Mouse (Mus musculus) heart, embryonic 16.5 days (tissue): ENCODE results near the gene Dok5. TPM values are rescaled to one million over a fixed set of nuclear protein-coding genes. Genes with fewer than 3 reads are reported as not detected.

Experiments
- ATAC-seq: fragments of 200-750 bp; cut with Nextera tagmentation; replicated peaks from 2 replicates; pipeline ENCODE4 v1.8.0; 2017; ENCODE audit warnings: moderate number of reproducible peaks; ENCODE audit not compliant: insufficient read depth, low FRiP score; ENCODE audit errors: extremely low read depth
- H3K27ac ChIP-seq: fragments of 300-500 bp; sonication (generic); 2 replicates; pipeline ENCODE4 v1.5.1; 2014; ENCODE audit warnings: mild to moderate bottlenecking, low read length, control low read depth, moderate library complexity
- H3K27me3 ChIP-seq: fragments of 300-500 bp; sonication (generic); 2 replicates; pipeline ENCODE4 v1.6.1; 2014; ENCODE audit warnings: low read length, mixed read lengths; ENCODE audit not compliant: control insufficient read depth, insufficient read depth
- H3K36me3 ChIP-seq: fragments of 300-500 bp; sonication (generic); 2 replicates; pipeline ENCODE4 v1.6.1; 2014; ENCODE audit not compliant: control insufficient read depth, insufficient read depth
- H3K4me1 ChIP-seq: fragments of 300-500 bp; sonication (generic); 2 replicates; pipeline ENCODE4 v1.6.1; 2014; ENCODE audit warnings: low read length, mixed read lengths; ENCODE audit not compliant: control insufficient read depth, insufficient read depth
- H3K4me2 ChIP-seq: fragments of 300-500 bp; sonication (generic); 2 replicates; pipeline ENCODE4 v1.6.1; 2014; ENCODE audit warnings: low read depth, mild to moderate bottlenecking, control low read depth, low read length
- H3K4me3 ChIP-seq: fragments of 300-500 bp; sonication (generic); 2 replicates; pipeline ENCODE4 v1.5.1; 2014; ENCODE audit warnings: mild to moderate bottlenecking, control low read depth, low read length
- H3K9ac ChIP-seq: fragments of 300-500 bp; sonication (generic); 2 replicates; pipeline ENCODE4 v1.6.1; 2014; ENCODE audit warnings: low read length, control low read depth
- H3K9me3 ChIP-seq: fragments of 300-500 bp; sonication (generic); replicated peaks from 2 replicates; pipeline ENCODE4 v1.6.1; 2016; ENCODE audit warnings: low read length; ENCODE audit not compliant: control insufficient read depth
- WGBS: fragments of 180-500 bp; shearing (Covaris S2); extraction: QIAGEN DNeasy Blood & Tissue Kit; methylation state at CpG from one replicate; pipeline ENCODE4 v1.1.7; 2014; 5-methylcytosine and 5-hydroxymethylcytosine counted together
- polyA plus RNA-seq: library from polyadenylated mRNA; unstranded; fragments of >200 nt; fragmentation: Nextera tagmentation; extraction: Ambion mirVana; gene quantifications from 2 replicates; pipeline ENCODE4 v1.2.1, GENCODE M21; 2015

Gene Dok5
- polyA plus RNA-seq, 1 experiment from 2014 or later: 6.1 TPM

DNA sequence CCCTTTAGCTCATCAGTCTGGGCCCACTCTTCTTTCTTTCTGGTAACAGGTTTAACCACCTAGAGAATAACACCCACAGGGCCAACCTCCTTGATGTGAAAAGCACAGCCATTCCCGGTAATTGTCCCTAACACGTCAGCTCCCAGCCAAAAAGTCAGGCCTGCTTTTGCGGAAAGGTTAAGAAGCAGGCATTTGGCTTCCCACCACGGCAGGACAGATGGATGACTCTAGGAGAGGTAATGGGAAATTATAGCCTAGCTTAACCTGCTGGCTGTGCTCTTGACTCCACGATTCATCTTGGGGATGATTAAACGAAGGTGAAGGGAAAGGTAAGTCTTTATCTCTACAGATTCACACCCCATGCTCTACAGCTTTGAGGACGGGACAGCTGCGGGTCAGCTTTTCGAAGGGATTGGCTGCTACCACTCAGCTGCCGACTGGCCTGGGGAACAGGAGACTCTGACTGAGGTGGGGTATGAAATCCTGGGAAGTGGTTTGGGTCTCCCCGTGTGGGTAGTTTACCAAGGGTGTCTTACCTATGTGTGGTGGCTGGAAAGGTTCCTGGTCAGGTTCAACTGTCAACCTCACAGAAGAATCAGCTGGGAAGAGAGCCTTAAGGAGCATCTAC, 18.8 kb upstream of the Dok5 start:
- Histone ChIP-seq H3K4me2 (no peak overlapping the region), H3K4me3 (no peak overlapping the region), H3K27me3 (no peaks in the 10 kb centered on the region), H3K27ac (no peak overlapping the region), H3K4me1 (0 out of 2 replicates have a peak, but pooled peaks cover 2% of the 10 kb centered on the region), H3K9me3 (no peaks in the 10 kb centered on the region), H3K9ac (no peak overlapping the region), H3K36me3 (no peaks in the 10 kb centered on the region)
- no peak for ATAC-seq
- 74% methylated on average over 11 of the region's 11 CpGs for WGBS

DNA sequence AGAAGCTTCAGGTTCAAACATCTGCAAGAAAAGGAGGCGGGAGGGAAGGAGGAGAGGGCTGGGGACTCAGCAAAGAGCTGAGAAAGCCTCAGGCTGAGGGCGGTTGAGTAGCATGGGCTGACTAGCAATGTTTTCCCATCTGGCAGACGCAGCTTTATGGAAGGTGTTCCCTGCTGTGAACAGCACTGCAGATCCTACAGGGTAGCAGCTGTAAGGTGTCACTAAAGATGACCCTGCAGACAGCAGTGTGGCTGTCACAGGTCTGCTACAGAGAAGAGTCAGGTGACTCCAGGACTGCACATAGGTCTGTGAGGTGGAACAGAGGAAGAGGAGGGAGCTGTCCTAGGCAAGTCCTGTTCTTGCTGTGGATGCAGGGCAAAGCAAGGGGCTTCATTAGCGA, 11.2 kb upstream of the Dok5 start:
- Histone ChIP-seq H3K4me3 (no peak overlapping the region), H3K36me3 (no peaks in the 10 kb centered on the region)
- 48% methylated on average over 4 of the region's 4 CpGs for WGBS

DNA sequence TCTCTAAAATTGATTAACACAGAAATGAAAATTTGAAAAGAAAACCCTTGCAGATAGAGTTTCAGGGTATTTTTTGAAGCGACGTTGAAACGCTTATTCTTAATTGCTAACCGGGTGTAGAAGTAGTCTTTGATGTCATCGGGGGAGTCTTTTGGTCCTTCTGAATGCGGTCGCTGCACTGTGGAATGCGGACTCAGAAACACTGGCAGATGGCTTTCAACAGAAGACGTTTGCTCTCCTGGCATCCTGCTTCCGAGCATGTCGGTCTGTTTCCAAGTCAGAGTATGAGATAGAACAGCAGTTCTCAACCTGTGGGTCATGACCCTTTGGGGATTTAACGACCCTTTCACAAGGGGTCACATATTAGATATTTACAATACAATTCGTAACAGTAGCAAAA, 7.5 kb upstream of the Dok5 start:
- Histone ChIP-seq H3K27me3 (no peaks in the 10 kb centered on the region), H3K4me2 (no peak overlapping the region), H3K9ac (no peak overlapping the region), H3K4me3 (no peak overlapping the region), H3K27ac (no peak overlapping the region), H3K4me1 (no peaks in the 10 kb centered on the region), H3K9me3 (no peaks in the 10 kb centered on the region; the same call in 1 of the 2 replicates), H3K36me3 (no peaks in the 10 kb centered on the region)
- ATAC-seq: no peak
- 64% methylated on average over 13 of the region's 13 CpGs for WGBS

More for the DNA sequence above, 11.2 kb upstream of the Dok5 start:
- no peaks in the 10 kb centered on the region for H3K9me3 ChIP-seq
- no peak overlapping the region for H3K4me2 ChIP-seq
- no peak overlapping the region for H3K27ac ChIP-seq
- H3K9ac ChIP-seq: no peak overlapping the region
- 0 out of 2 replicates have a peak, but pooled peaks cover 1% of the 10 kb centered on the region for H3K4me1 ChIP-seq
- ATAC-seq: no peak
- no peaks in the 10 kb centered on the region for H3K27me3 ChIP-seq

DNA sequence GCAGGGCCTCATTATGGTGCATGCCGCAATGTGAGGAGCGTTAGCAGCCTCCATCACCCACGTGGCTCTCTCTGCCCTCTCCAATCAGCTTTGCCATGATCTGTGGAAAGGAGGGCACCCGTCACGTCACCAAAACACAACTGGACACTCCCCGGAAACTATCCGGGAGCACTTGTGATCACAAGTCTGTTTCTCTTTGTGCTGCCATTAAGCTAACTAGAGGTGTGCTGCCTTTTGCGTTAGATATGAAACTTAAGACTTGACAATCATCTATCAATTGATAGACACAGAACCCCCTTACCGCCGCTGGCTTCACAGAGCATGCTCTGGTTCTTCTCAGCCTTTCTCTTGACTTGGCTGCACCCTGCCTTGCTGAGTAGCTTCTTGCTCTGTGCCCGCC, 6.9 kb upstream of the Dok5 start:
- Histone ChIP-seq H3K27me3 (no peaks in the 10 kb centered on the region), H3K4me3 (no peak overlapping the region), H3K4me2 (no peak overlapping the region), H3K9me3 (no peaks in the 10 kb centered on the region; the same call in 1 of the 2 replicates), H3K27ac (no peak overlapping the region), H3K4me1 (0 out of 2 replicates have a peak, but pooled peaks cover 2% of the 10 kb centered on the region), H3K36me3 (no peaks in the 10 kb centered on the region), H3K9ac (no peak overlapping the region)
- ATAC-seq: no peak
- WGBS: 76% methylated on average over 11 of the region's 11 CpGs

DNA sequence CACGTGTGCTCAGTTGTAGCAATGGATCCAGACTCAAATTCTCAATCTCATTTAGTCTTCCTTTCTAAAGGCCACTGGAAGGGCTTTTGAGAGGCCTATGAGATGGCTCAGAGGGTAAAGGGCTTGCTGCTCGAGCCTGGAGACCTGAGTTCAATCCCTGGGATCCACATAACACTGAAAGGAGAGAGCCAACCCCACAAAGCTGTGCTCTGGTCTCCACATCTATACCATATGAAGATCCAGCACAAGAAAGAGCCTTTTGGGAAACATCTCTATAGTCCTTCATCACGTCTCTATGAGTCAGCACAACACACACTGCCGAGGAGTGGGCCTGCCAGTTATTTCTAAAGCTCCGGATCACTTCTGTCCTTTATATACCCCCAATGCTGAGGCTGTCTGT, 5.8 kb upstream of the Dok5 start:
- no peaks in the 10 kb centered on the region for H3K36me3 ChIP-seq
- H3K4me3 ChIP-seq: no peak overlapping the region
- 88% methylated on average over 5 of the region's 5 CpGs for WGBS
- ATAC-seq: no peak
- peaks cover 2% of the 10 kb centered on the region; the same call in 1 of the 2 replicates for H3K27me3 ChIP-seq
- H3K9ac ChIP-seq: no peak overlapping the region
- H3K4me2 ChIP-seq: no peak overlapping the region
- H3K27ac ChIP-seq: no peak overlapping the region
- H3K4me1 ChIP-seq: 0 out of 2 replicates have a peak, but pooled peaks cover 2% of the 10 kb centered on the region
- no peaks in the 10 kb centered on the region; the same call in 1 of the 2 replicates for H3K9me3 ChIP-seq

DNA sequence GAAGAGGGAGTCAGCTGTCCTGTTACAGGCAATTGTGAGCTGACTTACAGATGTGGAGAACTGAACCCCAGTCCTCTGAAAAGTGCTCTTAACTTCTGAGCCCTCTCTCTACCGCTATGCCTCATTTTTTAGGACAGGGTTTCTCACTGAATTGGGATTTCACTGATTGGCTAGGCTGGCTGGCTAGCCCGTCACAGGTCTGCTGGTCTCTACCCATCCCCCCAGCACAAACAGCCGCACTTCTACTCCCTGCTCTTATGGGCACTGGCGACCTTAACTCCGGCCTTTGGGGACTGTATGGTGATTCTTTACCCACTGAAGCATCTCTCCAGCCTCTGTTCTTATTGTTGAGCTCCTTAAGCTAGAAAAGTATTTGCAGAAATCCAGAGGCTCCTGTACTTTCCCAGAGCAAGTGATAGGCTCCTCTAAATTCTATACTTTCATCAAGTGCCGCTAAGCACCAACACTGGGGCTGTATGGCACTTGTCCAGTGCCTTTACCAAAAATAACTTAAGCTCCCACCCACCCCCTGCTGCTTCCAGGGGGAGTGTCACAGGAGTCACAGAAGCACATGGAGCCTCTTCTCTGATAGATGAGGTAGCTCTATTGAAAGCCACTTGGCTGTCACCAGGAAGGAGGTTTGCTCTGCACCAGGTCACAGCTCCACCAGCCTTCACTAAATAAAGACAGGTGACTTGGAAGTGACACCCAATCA, 4.5 kb upstream of the Dok5 start:
- peak; percentile 77 for ATAC-seq
- 22% methylated on average over 6 of the region's 6 CpGs for WGBS

DNA sequence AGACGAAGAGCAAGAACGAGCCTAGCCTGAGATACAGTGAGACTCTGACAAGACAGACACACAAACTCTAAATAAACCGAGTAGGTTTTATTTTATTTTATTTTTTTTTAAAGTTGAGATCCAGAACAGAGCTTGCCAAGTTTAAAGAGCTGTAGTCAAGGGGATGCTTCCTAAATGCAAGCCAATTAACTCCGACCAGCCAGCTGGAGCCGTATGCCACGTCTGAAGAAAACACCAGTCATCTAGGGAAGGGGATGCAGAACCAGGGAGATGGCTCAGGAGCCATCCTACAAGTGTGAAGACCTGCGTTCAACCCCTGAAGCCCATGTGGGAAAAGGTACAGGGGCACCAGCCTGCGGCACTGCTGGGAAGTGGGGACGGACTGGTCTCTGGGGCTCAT, 2.7 kb upstream of the Dok5 start:
- ATAC-seq: no peak
- no peak overlapping the region for H3K9ac ChIP-seq
- H3K27ac ChIP-seq: no peak overlapping the region
- 88% methylated on average over 9 of the region's 9 CpGs for WGBS
- H3K9me3 ChIP-seq: no peaks in the 10 kb centered on the region; the same call in 1 of the 2 replicates
- peaks cover 7% of the 10 kb centered on the region; the same call in 1 of the 2 replicates for H3K4me1 ChIP-seq
- H3K27me3 ChIP-seq: peaks cover 12% of the 10 kb centered on the region
- no peaks in the 10 kb centered on the region for H3K36me3 ChIP-seq
- no peak overlapping the region for H3K4me2 ChIP-seq
- H3K4me3 ChIP-seq: no peak overlapping the region

More for the DNA sequence above, 4.5 kb upstream of the Dok5 start:
- Histone ChIP-seq H3K9me3 (no peaks in the 10 kb centered on the region; the same call in 1 of the 2 replicates), H3K9ac (no peak overlapping the region), H3K36me3 (no peaks in the 10 kb centered on the region), H3K4me3 (no peak overlapping the region), H3K4me1 (peaks cover 2% of the 10 kb centered on the region; the same call in 1 of the 2 replicates), H3K4me2 (peak overlapping the region; percentile 41), H3K27ac (peak overlapping the region; percentile 61), H3K27me3 (peaks cover 7% of the 10 kb centered on the region; the same call in 1 of the 2 replicates)

DNA sequence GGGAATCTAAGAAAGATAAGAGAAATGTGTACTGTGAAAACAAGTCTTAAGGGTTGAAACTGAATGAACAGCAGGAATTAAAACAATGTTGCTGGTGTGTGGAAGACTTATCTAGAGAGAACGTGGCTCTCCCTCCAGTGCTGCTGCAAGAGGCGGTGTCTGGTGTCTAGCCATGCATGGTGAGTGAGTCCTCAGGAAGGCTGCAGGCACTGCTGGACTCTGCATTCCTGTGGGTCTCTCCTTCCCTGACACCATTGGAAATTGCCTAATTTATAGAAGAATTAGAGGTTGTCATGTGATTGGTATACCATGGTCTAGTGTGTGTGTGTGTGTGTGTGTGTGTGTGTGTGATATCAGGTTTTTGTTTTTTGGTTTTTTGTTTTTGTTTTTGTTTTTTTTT, 1.9 kb upstream of the Dok5 start:
- Histone ChIP-seq H3K27ac (no peak overlapping the region), H3K4me3 (no peak overlapping the region), H3K4me2 (no peak overlapping the region), H3K27me3 (peaks cover 12% of the 10 kb centered on the region), H3K9ac (no peak overlapping the region), H3K9me3 (no peaks in the 10 kb centered on the region; the same call in 1 of the 2 replicates), H3K4me1 (peaks cover 7% of the 10 kb centered on the region; the same call in 1 of the 2 replicates), H3K36me3 (no peaks in the 10 kb centered on the region)
- ATAC-seq: no peak
- 22% methylated on average over 2 of the region's 2 CpGs for WGBS

DNA sequence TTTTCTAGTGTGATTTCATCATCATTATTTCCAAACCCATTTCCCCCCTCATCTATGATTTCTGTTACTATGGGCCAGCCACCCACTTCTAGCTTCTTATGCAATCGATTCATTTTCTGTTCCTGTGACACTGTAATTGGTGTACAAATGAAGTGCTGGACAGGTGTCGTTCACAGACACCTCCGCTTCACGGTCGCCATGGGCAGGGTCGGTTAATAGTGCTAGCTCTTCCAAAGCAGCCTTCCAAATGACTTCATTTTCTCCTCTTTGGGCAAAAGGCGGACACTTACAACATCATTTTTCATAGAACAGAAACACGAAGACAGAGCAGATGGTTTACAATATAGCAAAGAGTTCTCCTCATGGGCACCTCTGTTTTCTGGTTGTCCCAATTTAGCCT, 1.5 kb upstream of the Dok5 start:
- peaks cover 7% of the 10 kb centered on the region; the same call in 1 of the 2 replicates for H3K4me1 ChIP-seq
- ATAC-seq: no peak
- no peak overlapping the region for H3K9ac ChIP-seq
- H3K27ac ChIP-seq: no peak overlapping the region
- no peaks in the 10 kb centered on the region for H3K36me3 ChIP-seq
- peaks cover 12% of the 10 kb centered on the region for H3K27me3 ChIP-seq
- H3K9me3 ChIP-seq: no peaks in the 10 kb centered on the region; the same call in 1 of the 2 replicates
- no peak overlapping the region for H3K4me2 ChIP-seq
- H3K4me3 ChIP-seq: no peak overlapping the region
- WGBS: 86% methylated on average over 8 of the region's 8 CpGs
